Mouse (Mus musculus) C3H10T1/2 (cell line): Measurements from ENCODE around the gene Bbof1. TPM values are rescaled to one million over a fixed set of nuclear protein-coding genes. Genes with fewer than 3 reads are reported as not detected.

ENCODE experiments used
- polyA plus RNA-seq, 2 experiments: library from polyadenylated mRNA; unstranded; fragments of >200 nt; fragmentation: generic; extraction: Trizol; gene quantifications; one replicate each; pipeline ENCODE4 v1.2.1; 2012; ENCODE audit warnings: missing spikeins in 2 of 2

The Bbof1 gene
- under 1 TPM; 0.02 to 0.41 TPM for polyA plus RNA-seq

DNA sequence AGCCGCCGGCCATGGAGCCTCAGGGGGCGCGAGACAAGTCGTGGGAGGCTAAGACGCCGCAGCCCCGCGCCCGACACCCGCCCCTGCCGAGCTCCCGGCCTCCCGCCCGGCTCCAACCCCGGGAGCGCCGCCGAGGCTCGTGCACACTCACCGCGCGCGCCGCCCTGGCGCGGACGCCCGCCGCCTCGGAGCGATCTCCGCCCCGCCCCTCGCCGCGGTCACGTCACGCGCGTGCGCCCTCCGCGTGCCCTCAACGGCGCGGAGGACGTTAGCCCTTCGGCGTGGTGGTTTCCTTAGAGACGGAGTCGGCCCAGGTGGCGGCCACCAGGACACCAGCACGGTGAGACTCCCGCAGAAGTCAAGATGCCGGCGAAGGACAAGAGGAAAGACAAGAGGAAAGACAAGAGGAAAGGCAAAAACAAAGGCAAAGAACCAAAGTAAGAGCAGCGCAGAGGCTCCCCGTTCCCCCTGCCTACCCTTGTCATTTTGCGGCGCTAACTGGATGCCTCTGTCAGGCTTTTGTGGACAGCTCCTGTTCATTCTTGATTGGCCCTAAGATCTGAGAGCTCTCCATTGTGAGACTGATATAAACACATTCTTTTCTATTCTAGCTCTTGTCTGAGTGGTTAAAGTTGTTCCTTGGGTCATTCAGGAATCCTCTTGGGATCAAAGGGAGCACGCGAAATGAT, at the start of gene Bbof1, which contains the start of gene Entpd5:
Bbof1 (plus strand) TSS at position 253 of the 689 bp plus-strand sequence.
Entpd5 (minus strand) TSS at position 211 of the 689 bp plus-strand sequence.

DNA sequence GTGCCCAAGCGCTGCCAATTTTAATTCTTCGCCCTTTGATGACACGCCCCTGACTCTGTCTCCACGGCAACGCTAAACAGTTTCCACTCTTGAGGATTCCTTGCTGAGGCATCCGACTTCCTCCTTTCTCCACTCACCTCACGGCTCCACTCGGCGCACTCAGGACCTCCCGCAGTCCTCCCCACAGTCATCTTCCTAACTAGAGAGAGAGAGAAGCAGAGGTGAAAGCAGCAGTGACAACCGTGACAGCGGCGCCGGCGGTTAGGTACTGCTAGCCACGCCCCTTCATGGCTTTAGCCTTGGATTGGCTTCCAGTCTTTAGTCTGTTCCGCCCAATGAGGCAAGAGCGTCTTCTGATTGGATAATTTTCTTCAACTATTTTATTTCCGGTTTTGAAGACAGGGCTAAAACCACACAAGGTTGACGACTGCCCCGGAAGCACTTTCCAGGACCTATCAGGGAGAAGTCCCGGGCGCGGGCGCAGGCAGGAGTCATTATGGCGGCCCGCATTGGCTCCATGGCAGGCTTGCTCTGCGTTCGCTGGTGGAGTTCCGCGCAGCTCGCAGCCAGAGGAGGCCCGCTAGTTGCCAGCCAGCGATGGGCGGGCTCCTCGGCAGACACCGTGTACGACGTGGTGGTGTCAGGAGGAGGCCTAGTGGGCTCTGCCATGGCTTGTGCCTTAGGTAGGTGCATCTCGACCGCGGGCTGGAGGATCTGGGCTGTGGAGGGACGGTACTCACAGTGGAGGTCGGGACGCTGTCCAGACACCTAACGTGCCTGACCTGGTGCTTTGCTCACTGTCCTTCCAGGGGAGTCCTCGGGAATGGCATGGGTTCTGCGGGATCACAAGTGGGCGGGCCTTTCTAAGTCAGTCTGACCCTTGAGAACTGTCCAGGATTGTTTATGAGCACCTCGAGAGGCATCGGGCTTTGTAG, 47.0 kb upstream of the Bbof1 start, which contains the start of the genes Coq6 and Fam161b:
Coq6 (plus strand) TSS at position 103 of the 935 bp plus-strand sequence.
Fam161b (minus strand) TSS at position 279 of the 935 bp plus-strand sequence.

DNA sequence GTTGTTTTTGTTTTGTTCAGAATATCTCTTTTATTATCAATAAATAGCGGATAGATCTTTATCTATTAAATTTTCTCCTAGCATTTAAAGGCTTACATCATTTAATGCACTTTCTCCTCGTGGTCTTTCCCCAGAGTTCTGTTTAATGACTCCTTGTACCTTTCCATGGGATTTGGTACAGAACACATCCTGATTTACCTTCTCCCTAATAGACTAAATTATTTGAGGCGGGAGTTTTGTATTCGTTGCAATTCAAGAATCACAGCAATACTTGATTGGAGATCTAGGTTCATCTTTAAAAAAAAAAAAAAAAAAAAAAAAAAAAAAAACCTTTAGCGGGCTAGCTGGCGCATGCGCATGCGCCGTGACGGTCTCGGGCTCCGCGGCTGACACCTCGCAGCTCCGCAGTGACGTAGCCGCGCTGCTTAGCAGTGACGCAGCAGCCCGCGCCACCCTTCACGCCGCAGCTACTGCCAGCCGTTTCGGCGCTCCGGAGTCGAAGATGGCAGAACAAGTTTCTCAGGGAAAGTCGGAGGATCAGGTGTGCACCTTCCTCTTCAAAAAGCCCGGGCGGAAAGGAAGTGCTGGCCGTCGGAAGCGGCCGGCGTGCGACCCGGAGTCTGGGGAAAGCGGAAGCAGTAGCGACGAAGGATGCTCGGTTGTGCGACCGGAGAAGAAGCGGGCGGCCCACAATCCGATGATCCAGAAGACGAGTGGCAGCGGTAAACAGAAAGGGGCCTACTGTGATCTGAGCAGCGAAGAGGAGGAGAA, 8.1 kb downstream of the Bbof1 start, which contains the start of gene Rnf113a2:
Rnf113a2 (plus strand) TSS at position 363 of the 771 bp plus-strand sequence.

DNA sequence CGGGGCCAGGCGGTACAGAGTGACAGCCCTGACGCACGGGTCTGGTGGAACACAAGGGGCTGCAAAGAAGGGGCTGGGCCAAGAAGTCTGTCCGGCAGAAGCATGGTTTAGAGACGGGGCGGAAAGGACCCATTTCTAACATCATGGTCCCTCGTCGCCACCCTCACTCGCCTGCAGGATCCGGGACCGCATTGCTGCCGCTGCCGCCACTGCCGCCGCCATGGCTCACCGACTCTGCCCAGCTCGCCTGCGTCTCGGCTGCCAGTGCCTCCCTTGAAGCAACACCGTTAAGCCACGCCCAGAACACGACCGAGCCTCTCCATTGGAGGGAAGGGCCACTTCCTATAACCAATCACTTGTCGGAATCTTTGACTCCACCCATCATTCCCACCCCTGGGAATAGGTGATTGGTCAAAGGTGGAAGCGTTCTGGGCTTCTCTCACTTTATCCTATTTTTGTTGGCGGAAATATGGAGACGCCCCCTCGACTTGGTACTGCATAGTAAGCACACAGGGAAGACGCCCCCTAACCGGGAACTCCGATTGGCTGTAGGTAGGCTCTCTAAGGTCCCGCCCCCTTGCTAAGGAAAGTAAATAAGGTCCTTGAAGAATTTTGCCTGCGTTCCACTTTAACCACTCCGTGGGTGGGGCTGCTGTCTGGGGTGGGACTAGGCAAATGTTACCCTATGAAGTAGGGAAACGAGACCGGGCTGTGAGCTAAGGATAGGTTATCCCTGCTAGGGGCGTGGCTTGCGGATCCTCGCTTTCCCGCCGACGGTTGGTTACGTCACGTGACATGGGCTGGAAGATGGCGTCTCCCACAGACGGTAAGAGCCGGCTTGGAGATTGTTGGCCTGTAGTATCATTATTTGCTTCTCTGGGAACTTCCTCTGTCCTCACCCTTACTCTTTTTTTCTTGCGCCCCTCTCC, 42.1 kb downstream of the Bbof1 start, which contains the start of the genes Aldh6a1 and Lin52:
Aldh6a1 (minus strand) TSS at position 287 of the 929 bp plus-strand sequence.
Lin52 (plus strand) TSS at position 705 of the 929 bp plus-strand sequence.

Other genes starting within 250 kb of the Bbof1 start
- 1 to 10 TPM in 1 of 2 experiments, under 1 TPM in 1; 0.90 to 5.3 TPM for gene Elmsan1, start 190.2 kb upstream of the Bbof1 start, polyA plus RNA-seq
- under 1 TPM; 0.14 to 0.72 TPM for gene Ptgr2, start 123.8 kb upstream of the Bbof1 start, polyA plus RNA-seq
- 10 to 100 TPM in 1 of 2 experiments, 1 to 10 TPM in 1; 4.7 to 17.6 TPM for gene Zfp410, start 92.2 kb upstream of the Bbof1 start, polyA plus RNA-seq
- gene Coq6, start 47.4 kb upstream of the Bbof1 start, polyA plus RNA-seq = 10 to 100 TPM; 27.8 to 35.6 TPM
- under 1 TPM; 0.07 to 0.90 TPM for gene Fam161b, start 47.2 kb upstream of the Bbof1 start, polyA plus RNA-seq
- 1 to 10 TPM in 1 of 2 experiments, under 1 TPM in 1; 0.91 to 3.7 TPM for gene Entpd5, start within 50 bp of the Bbof1 start, polyA plus RNA-seq
- gene Rnf113a2, start 8.1 kb downstream of the Bbof1 start, polyA plus RNA-seq = 1 to 10 TPM in 1 of 2 experiments, under 1 TPM in 1; 0.15 to 1.2 TPM
- 1 to 10 TPM in 1 of 2 experiments, under 1 TPM in 1; 0.15 to 7.4 TPM for gene Aldh6a1, start 41.9 kb downstream of the Bbof1 start, polyA plus RNA-seq
- 1 to 10 TPM in 1 of 2 experiments, under 1 TPM in 1; 0.30 to 2.5 TPM for gene Lin52, start 42.4 kb downstream of the Bbof1 start, polyA plus RNA-seq
- gene Vsx2, start 160.7 kb downstream of the Bbof1 start, polyA plus RNA-seq = under 1 TPM in 1 of 2 experiments, not detected in 1; 0.01 TPM
- gene Abcd4, start 208.3 kb downstream of the Bbof1 start, polyA plus RNA-seq = 10 to 100 TPM in 1 of 2 experiments, 1 to 10 TPM in 1; 4.1 to 12.5 TPM
- not detected for gene Vrtn, start 231.9 kb downstream of the Bbof1 start, polyA plus RNA-seq